Mouse (Mus musculus): ENCODE results near the gene Olfr147. TPM values are rescaled to one million over a fixed set of nuclear protein-coding genes. Genes with fewer than 3 reads are reported as not detected.

The Olfr147 gene
- not detected for total RNA-seq (2023)

DNA sequence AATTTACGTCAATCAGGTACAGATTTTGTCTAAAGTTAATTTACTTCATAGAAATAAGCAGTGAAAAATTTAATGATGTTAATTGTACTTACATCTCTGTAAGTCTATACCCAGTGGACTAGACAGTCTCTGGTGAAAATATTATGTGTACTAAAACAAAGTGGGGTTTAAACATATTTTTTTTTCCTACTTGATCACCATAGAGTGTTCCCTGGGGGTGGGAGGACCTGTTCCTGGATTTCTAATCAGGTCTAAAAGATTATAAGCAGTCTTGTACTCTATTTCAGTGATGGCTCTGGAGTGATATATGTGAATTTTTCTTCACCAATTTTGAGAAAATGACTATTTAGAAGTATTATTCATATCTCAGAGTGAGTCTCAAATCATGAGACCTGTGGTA lies at the start of gene Olfr147:
Gene Olfr147 (plus strand): TSS at position 301 of the 400 bp plus-strand sequence.

DNA sequence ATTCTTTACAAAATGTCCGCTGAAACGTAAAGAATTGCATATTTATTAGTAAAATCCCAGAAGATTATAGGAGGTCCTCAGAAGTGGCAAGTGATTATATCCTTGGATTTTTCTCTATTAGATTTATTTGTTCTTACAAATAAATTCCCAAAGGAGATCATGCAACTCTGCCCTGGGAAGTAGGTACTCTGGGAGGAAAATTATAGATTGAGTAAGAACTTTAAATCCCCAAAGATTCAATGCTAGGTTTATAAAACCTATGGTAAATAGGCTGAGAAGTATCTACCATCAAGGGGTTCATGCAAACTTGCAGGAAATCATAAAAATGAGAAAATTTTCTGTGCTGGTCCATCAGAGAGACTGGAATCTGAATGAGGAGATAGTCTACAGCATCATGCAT lies 34.9 kb upstream of the Olfr147 start, which contains the start of gene Olfr250:
Gene Olfr250 (plus strand): TSS at position 301 of the 400 bp plus-strand sequence.

DNA sequence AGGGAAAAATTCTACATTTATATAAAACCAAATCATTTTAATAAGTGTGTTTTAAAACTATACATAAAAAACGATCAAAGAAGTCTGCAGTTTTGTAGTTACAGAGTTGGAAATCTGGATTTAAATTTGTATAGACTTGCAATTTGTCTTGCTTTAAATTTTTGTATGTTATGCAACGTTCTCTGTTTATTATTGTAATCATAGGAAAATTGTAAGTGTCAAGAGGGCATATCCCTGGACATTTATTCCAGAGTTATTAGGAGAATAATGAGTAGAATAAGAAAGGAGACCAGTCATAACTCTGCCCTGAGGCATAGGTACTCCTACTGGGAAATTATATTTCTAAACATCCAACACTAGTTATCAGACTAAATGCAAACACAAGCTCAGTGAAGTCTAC lies 24.7 kb upstream of the Olfr147 start, which contains the start of gene Olfr251:
Gene Olfr251 (plus strand): TSS at position 301 of the 400 bp plus-strand sequence.

GRCm38 (mm10) chr9:38429155-38429554 lies 27.7 kb downstream of the Olfr147 start, which contains the start of gene Olfr901:
Olfr901 (plus strand) TSS chr9:38429455.

DNA sequence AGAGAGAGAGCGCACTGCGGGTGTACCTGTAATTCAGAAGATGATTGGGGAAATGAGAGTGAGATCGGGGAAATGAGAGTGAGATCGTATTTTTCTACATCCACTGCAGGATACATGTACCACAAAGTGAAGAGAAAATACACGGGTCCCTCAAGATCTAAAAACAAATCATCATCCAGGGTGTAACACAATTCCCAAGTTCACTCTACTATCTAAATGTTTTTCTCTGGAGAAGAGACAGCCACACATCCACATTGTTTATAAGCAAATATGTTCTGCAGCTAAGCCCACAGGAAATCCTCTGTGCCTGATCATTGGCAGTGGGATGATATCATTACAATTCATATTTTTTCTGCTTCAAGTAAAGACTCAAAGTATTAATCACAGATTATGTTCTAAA lies 45.9 kb downstream of the Olfr147 start, which contains the start of gene Olfr902:
Gene Olfr902 (plus strand): TSS at position 301 of the 400 bp plus-strand sequence.

Other genes starting within 250 kb of the Olfr147 start
- gene Olfr891, start 220.9 kb upstream of the Olfr147 start, total RNA-seq (2023): not detected
- not detected for gene Olfr893, start 193.3 kb upstream of the Olfr147 start, total RNA-seq (2023)
- gene Olfr894, start 183.6 kb upstream of the Olfr147 start, total RNA-seq (2023): not detected
- not detected for gene Olfr143, start 148.9 kb upstream of the Olfr147 start, total RNA-seq (2023)
- gene Olfr895, start 133.8 kb upstream of the Olfr147 start, total RNA-seq (2023): not detected
- gene Olfr896-ps1, start 110.6 kb upstream of the Olfr147 start, total RNA-seq (2023): not detected
- not detected for gene Olfr25, start 72.6 kb upstream of the Olfr147 start, total RNA-seq (2023)
- not detected for gene Olfr898, start 53.3 kb upstream of the Olfr147 start, total RNA-seq (2023)
- gene Olfr250, start 34.8 kb upstream of the Olfr147 start, total RNA-seq (2023): not detected
- gene Olfr251, start 24.6 kb upstream of the Olfr147 start, total RNA-seq (2023): not detected
- gene Olfr901, start 27.8 kb downstream of the Olfr147 start, total RNA-seq (2023): not detected
- not detected for gene Olfr902, start 46.0 kb downstream of the Olfr147 start, total RNA-seq (2023)
- gene Olfr904, start 61.4 kb downstream of the Olfr147 start, total RNA-seq (2023): not detected
- gene Olfr905, start 69.4 kb downstream of the Olfr147 start, total RNA-seq (2023): 0.12 TPM
- gene Olfr906, start 85.4 kb downstream of the Olfr147 start, total RNA-seq (2023): not detected
- not detected for gene Olfr907, start 94.1 kb downstream of the Olfr147 start, total RNA-seq (2023)
- gene Olfr911-ps1, start 119.9 kb downstream of the Olfr147 start, total RNA-seq (2023): not detected
- gene Olfr910, start 136.2 kb downstream of the Olfr147 start, total RNA-seq (2023): not detected
- not detected for gene Olfr912, start 178.5 kb downstream of the Olfr147 start, total RNA-seq (2023)
- gene Olfr913, start 191.1 kb downstream of the Olfr147 start, total RNA-seq (2023): not detected
- not detected for gene Olfr914, start 203.4 kb downstream of the Olfr147 start, total RNA-seq (2023)

Measured in CD8-positive naive resting alpha-beta T cell, adult 57 days (primary cell).